Mouse (Mus musculus) G1E (cell line): Measurements from ENCODE around the gene Gba2.

Source experiments
- CTCF ChIP-seq: IDR thresholded peaks from 2 replicates; pipeline ENCODE4 v1.5.1; 2012; ENCODE audit warnings: low read depth, low read length, inconsistent platforms, mixed read lengths
- GATA1 ChIP-seq: IDR thresholded peaks from 2 replicates; pipeline ENCODE4 v1.6.1; 2012; ENCODE audit warnings: borderline replicate concordance, low read length, inconsistent platforms, mixed read lengths

DNA sequence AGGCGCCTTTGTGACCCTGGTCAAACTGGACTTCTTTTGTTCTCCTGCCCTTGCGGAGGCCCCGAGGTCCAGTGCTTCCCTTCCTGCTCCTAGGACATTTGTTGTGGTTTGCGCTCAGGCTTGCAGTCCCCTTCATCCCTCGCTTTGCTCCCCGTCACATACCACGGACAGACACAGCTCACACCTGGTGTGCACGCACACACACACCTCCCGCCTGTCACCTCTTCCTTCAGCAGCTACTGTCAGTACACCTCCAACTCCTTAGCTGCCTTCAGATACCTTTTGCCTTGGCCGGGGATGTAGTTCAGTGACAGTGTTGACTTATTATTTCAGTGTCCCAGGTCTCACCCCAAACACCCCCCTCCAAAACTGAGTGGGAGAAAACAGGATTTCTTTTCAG lies 7.0 kb upstream of the Gba2 start:
- TF ChIP-seq CTCF (no peak), GATA1 (no peak)
